Mouse (Mus musculus) midbrain, embryonic 12.5 days (tissue): ENCODE results near the gene Oosp1. TPM values are rescaled to one million over a fixed set of nuclear protein-coding genes. Genes with fewer than 3 reads are reported as not detected.

Experiments used
- ATAC-seq: fragments of 200-750 bp; cut with Nextera tagmentation; 2 replicates; pipeline ENCODE4 v1.8.0; 2017; ENCODE audit warnings: low read depth, moderate TSS enrichment, moderate library complexity; ENCODE audit not compliant: low FRiP score
- H3K27ac ChIP-seq: fragments of 300-500 bp; sonication (generic); replicated peaks from 2 replicates; pipeline ENCODE4 v1.5.1; 2016; ENCODE audit warnings: mild to moderate bottlenecking
- H3K27me3 ChIP-seq: fragments of 300-500 bp; sonication (generic); 2 replicates; pipeline ENCODE4 v1.6.1; 2016; ENCODE audit warnings: mild to moderate bottlenecking
- H3K36me3 ChIP-seq: fragments of 300-500 bp; sonication (generic); 2 replicates; pipeline ENCODE4 v1.6.1; 2016
- H3K4me1 ChIP-seq: fragments of 300-500 bp; sonication (generic); 2 replicates; pipeline ENCODE4 v1.6.1; 2016
- H3K4me2 ChIP-seq: fragments of 300-500 bp; sonication (generic); replicated peaks from 2 replicates; pipeline ENCODE4 v1.6.1; 2016; ENCODE audit warnings: mild to moderate bottlenecking, moderate library complexity
- H3K4me3 ChIP-seq: fragments of 300-500 bp; sonication (generic); 2 replicates; pipeline ENCODE4 v1.5.1; 2016; ENCODE audit warnings: mild to moderate bottlenecking
- H3K9ac ChIP-seq: fragments of 300-500 bp; sonication (generic); replicated peaks from 2 replicates; pipeline ENCODE4 v1.6.1; 2016; ENCODE audit warnings: mild to moderate bottlenecking, moderate library complexity
- H3K9me3 ChIP-seq: fragments of 300-500 bp; sonication (generic); 2 replicates; pipeline ENCODE4 v1.6.1; 2016; ENCODE audit warnings: mild to moderate bottlenecking
- WGBS: fragments of 180-500 bp; shearing (Covaris S2); methylation state at CpG from one replicate; pipeline ENCODE4 v1.1.7; 2016; 5-methylcytosine and 5-hydroxymethylcytosine counted together
- polyA plus RNA-seq: library from polyadenylated mRNA; unstranded; fragments of >200 nt; fragmentation: Nextera tagmentation; extraction: Ambion mirVana; gene quantifications from 2 replicates; pipeline ENCODE4 v1.2.1, GENCODE M21; 2016

Oosp1 gene
- polyA plus RNA-seq = not detected in 2 replicates

DNA sequence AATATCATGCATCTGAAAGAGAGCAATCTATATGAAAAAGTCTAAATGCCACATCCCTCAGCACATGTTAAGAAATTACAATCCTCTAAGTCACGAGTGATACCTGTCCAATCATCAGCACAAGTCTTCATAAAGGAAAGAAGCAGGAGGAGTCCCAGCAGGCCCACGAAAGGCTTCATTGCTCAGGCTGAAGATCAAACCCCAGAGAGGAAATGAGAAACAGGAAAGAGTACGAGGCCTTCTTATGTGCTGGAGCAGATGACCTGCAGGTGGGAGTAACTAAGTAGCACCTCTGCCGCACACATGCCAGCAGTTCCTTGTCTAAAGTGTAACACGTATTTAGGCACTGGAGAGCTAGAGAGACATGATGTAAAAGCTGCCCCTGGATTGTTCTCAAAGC lies at the start of gene Oosp1:
Gene Oosp1 (minus strand): TSS at position 312 of the 400 bp plus-strand sequence.
- no peak within 1 kb of the TSS for H3K4me2 ChIP-seq
- H3K36me3 ChIP-seq = no peaks in the 10 kb centered on the region
- H3K9me3 ChIP-seq = no peaks in the 10 kb centered on the region
- no peak for ATAC-seq
- no peaks in the 10 kb centered on the region for H3K27me3 ChIP-seq
- H3K27ac ChIP-seq = no peak within 1 kb of the TSS
- 81% methylated on average over 5 of the region's 5 CpGs for WGBS
- H3K4me3 ChIP-seq = no peak within 1 kb of the TSS
- no peaks in the 10 kb centered on the region for H3K4me1 ChIP-seq
- no peak within 1 kb of the TSS for H3K9ac ChIP-seq

DNA sequence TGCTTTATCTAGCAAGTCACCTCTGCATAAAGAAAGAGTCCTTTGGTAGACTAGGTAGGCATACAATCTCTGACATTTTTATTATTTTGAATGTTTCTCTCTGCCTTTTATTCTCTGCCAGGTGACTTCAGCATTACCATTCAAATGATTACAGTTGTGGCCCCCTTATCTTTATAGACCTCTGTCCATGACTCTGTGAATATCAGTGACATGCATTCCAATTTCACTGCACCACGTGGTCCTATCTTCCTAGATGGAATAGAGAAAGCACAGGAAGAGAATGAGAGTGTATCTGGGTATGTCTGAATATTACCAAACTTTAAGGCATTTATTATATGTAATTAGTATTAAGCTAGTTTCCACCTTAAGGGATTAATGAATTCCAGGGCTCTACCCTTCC lies 45.5 kb upstream of the Oosp1 start:
- Histone ChIP-seq H3K27me3 (no peaks in the 10 kb centered on the region), H3K36me3 (no peaks in the 10 kb centered on the region), H3K4me1 (no peaks in the 10 kb centered on the region), H3K4me3 (no peak overlapping the region), H3K9me3 (no peaks in the 10 kb centered on the region), H3K9ac (no peak overlapping the region), H3K27ac (no peak overlapping the region), H3K4me2 (no peak overlapping the region)
- no peak for ATAC-seq
- 61% methylated on average over 1 of the region's 1 CpGs for WGBS

DNA sequence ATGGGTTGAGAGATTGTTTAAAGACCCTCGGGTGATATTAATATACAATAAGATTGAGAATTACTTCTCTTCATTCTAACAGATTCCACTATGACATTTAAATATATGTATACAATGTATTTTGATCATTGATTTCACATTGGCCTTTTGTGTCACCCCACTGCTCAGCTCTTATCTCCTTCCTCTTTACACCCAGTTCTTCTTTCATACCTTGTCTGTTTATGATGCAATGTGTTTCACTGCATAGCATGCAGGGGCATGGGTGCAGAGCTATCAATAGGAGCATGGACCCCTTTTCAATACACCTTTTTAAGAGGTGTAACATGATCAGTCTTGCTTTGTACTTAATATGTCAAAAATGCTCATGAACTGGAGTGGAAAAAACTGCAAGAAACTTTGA lies 39.3 kb upstream of the Oosp1 start:
- no peaks in the 10 kb centered on the region for H3K36me3 ChIP-seq
- H3K27me3 ChIP-seq = no peaks in the 10 kb centered on the region
- no peak overlapping the region for H3K4me2 ChIP-seq
- 91% methylated on average over 1 of the region's 1 CpGs for WGBS
- no peak for ATAC-seq
- H3K9ac ChIP-seq = no peak overlapping the region
- H3K27ac ChIP-seq = no peak overlapping the region
- no peaks in the 10 kb centered on the region for H3K9me3 ChIP-seq
- no peaks in the 10 kb centered on the region for H3K4me1 ChIP-seq
- H3K4me3 ChIP-seq = no peak overlapping the region

DNA sequence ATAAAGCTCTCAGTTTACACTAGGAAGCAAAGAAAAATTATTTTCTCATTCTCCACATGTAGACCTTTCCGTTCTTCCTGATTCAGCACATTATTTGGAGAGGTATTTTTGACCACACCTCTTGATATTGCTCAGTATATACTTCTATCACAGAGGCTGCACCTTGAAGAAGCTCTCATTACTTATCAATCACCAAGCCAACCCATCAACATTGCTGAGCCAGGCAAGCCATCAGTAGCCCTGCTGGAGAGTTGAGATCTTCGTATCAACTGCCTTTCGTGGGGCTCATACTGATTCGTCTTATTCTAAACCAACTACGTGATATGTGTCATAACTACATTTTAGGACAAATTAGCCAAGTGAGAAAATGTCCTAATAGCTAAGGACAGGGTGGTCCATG lies 36.4 kb upstream of the Oosp1 start:
- Histone ChIP-seq H3K4me3 (no peak overlapping the region), H3K9me3 (no peaks in the 10 kb centered on the region), H3K4me1 (no peaks in the 10 kb centered on the region), H3K27ac (no peak overlapping the region), H3K27me3 (no peaks in the 10 kb centered on the region), H3K4me2 (no peak overlapping the region), H3K9ac (no peak overlapping the region), H3K36me3 (no peaks in the 10 kb centered on the region)
- ATAC-seq = no peak
- WGBS = 91% methylated on average over 5 of the region's 5 CpGs

DNA sequence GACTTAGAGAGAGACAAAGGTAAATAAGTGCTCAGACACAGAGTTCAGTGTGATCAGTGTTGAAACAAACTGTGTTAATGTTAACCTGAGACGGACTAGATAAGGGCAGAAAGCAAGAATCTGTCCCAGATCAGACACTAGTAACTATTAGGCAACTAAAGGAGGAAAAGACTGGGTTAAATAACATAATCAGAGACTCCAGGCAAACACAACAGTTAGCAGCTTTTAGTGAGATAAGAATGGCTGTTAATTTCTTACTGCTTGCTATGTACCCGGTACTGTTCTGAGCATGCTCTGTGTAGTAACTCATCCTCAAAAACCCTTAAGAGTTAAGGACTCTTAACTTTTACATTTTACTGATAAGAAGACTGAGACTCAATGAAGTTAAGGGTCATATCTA lies 35.0 kb upstream of the Oosp1 start:
- Histone ChIP-seq H3K4me1 (no peaks in the 10 kb centered on the region), H3K27ac (no peak overlapping the region), H3K4me2 (no peak overlapping the region), H3K36me3 (no peaks in the 10 kb centered on the region), H3K27me3 (no peaks in the 10 kb centered on the region), H3K9ac (no peak overlapping the region), H3K4me3 (no peak overlapping the region), H3K9me3 (no peaks in the 10 kb centered on the region)
- no peak for ATAC-seq
- 88% methylated on average over 2 of the region's 2 CpGs for WGBS

DNA sequence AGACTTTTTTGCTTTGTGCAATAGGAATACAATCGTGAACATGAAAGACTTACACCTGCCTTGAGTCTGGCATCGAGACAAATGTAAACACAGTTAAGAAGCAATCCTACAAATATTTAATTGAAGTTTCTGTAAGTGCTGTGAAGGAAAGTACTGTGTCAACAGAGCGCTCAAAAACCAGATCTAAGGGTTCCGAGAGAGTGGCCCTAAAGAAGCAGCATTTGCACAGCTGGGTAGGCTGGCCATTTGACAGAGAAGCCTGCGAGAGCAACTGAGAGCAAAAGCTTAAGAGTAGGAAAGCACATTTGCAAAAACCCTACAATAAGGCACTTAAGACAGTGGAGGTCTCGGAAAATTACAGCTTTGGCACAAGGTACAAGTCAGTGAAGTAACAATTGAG lies 33.3 kb upstream of the Oosp1 start:
- H3K9ac ChIP-seq = no peak overlapping the region
- no peak overlapping the region for H3K4me2 ChIP-seq
- H3K27me3 ChIP-seq = no peaks in the 10 kb centered on the region
- H3K4me1 ChIP-seq = no peaks in the 10 kb centered on the region
- H3K4me3 ChIP-seq = no peak overlapping the region
- no peak overlapping the region for H3K27ac ChIP-seq
- H3K36me3 ChIP-seq = no peaks in the 10 kb centered on the region
- WGBS = 81% methylated on average over 6 of the region's 6 CpGs
- no peak for ATAC-seq
- H3K9me3 ChIP-seq = no peaks in the 10 kb centered on the region

DNA sequence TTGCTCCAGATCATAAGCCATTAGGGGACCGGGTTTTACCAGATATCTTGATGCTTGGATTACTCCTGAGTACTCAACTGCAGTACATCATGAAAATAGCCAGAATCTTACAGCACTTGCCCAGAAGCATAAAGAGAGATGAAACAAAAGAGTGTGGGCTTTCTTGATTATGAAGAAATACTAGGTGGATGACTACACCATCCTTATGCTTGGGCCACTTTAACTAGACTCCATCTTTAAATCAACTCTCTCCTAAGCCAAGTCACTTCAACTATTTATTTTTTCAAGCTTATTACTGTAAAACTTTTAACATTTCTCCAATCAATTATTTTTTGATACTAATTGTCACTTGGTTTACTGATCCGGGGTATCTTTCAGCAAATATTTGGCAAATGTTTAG lies 32.9 kb upstream of the Oosp1 start:
- WGBS = 92% methylated on average over 2 of the region's 2 CpGs
- Histone ChIP-seq H3K27ac (no peak overlapping the region), H3K4me3 (no peak overlapping the region), H3K9ac (no peak overlapping the region), H3K36me3 (no peaks in the 10 kb centered on the region), H3K27me3 (no peaks in the 10 kb centered on the region), H3K4me2 (no peak overlapping the region), H3K9me3 (no peaks in the 10 kb centered on the region), H3K4me1 (no peaks in the 10 kb centered on the region)
- no peak for ATAC-seq

DNA sequence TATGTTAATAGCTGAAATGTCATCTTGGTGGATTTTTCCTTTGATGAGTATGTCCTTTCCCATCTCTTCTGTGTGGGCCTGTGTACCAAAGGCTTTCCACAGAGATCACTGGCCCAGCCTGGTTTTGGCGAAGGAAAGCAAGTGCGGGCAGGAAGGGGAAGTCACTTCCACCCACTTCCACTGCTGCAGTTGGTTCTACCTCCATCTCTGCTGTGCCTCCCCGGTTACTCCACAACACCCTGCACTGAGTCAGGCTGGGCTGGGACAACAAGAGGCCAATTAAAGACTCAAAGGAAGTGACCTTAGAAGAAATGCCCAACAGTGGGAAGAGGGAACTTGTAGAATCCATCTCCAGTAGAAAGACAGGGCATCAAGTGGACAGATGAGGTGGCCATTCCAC lies 29.1 kb upstream of the Oosp1 start:
- WGBS = 83% methylated on average over 3 of the region's 3 CpGs

DNA sequence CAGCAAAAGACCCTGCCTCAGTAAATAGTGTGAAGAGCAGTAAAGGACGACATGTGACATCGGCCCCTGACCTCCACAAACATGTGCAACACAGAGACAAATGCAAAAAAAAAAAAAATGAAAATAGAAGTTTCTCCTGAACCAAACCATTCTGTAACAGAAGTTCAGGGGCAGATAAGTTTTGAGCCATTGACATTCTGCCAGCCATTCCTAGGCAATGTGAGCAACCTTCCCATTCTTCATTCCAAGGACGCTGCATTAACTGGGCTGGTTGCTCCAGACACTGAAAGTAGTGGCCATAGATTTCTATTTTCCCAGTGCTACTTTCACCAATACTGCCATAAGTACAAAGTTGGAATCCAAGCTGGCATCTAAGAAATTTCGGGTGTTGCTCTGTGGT lies 21.5 kb upstream of the Oosp1 start:
- Histone ChIP-seq H3K9me3 (no peaks in the 10 kb centered on the region), H3K9ac (no peak overlapping the region), H3K4me2 (no peak overlapping the region), H3K4me3 (no peak overlapping the region), H3K36me3 (no peaks in the 10 kb centered on the region), H3K4me1 (no peaks in the 10 kb centered on the region), H3K27ac (no peak overlapping the region), H3K27me3 (no peaks in the 10 kb centered on the region)
- WGBS = 82% methylated on average over 4 of the region's 4 CpGs
- ATAC-seq = no peak

More for the DNA sequence above, 29.1 kb upstream of the Oosp1 start:
- Histone ChIP-seq H3K27ac (no peak overlapping the region), H3K9ac (no peak overlapping the region), H3K4me3 (no peak overlapping the region), H3K27me3 (no peaks in the 10 kb centered on the region), H3K36me3 (no peaks in the 10 kb centered on the region), H3K4me1 (no peaks in the 10 kb centered on the region), H3K4me2 (no peak overlapping the region), H3K9me3 (no peaks in the 10 kb centered on the region)
- no peak for ATAC-seq

DNA sequence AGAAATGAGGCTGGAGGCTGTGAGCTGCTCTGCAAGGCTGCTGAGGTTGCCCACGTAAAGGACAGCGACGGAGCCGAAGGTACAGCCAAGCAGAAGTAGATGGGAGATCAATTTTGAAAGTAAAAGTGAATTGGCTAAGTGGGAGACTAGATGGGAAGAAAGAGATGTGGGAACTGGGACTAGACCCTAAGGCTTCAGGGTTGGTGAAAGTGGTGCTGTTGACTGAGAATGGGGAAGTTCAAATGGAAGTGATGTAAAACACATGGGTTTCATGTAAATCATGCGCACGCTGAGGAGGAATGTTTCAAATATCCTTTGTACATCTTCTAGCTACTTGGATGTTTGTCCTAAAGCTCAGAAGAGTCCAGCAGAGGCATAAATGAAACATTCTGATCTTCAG lies 7.4 kb upstream of the Oosp1 start:
- Histone ChIP-seq H3K27me3 (no peaks in the 10 kb centered on the region), H3K9me3 (no peaks in the 10 kb centered on the region), H3K36me3 (no peaks in the 10 kb centered on the region), H3K27ac (no peak overlapping the region), H3K4me1 (no peaks in the 10 kb centered on the region), H3K9ac (no peak overlapping the region), H3K4me3 (no peak overlapping the region), H3K4me2 (no peak overlapping the region)
- 92% methylated on average over 6 of the region's 6 CpGs for WGBS
- no peak for ATAC-seq

DNA sequence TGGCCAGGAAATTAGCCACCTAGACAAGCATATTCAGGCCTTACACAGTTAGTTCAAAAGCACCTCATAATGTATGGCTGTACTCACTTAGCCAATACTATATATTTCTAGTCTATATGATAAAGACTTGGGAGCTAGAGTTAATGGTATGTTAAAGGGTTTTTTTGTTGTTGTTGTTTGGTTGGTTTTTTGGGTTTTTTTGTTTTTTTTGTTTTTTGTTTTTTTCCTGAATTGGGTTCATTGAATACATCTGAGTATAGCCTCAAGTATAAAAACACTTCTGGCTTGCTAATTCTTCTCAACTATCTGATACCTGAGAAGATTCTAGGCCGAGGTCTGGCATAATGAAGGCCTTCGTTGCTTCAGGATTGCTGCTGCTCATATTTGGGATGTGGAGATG lies 5.8 kb upstream of the Oosp1 start, which contains the start of gene Oosp3:
Gene Oosp3 (plus strand): TSS at position 301 of the 400 bp plus-strand sequence.
- WGBS = 91% methylated on average over 2 of the region's 2 CpGs
- no peak for ATAC-seq
- H3K4me2 ChIP-seq = no peak within 1 kb of the TSS

DNA sequence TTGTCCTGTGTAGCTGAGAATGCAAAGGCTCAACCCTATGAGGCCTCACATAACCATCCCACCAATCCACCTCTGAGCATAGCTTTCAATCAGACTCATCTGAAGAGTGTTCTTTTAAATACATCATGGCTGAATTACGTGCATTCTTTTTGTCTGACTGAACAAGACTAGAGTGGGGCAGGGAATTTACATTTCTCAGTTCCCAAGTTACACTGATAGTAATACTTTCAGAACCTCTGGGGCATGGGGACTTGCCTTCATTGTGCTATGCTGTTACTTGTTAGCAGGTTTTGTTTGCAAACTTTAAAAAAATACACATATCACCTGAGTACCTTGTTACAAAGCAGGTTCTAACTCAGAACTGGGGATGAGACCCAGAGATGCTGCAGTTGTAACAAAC lies 504 bp upstream of the Oosp1 start:
- Histone ChIP-seq H3K4me3 (no peak overlapping the region), H3K27me3 (no peaks in the 10 kb centered on the region), H3K9ac (no peak overlapping the region), H3K4me1 (no peaks in the 10 kb centered on the region), H3K36me3 (no peaks in the 10 kb centered on the region), H3K4me2 (no peak overlapping the region), H3K27ac (no peak overlapping the region), H3K9me3 (no peaks in the 10 kb centered on the region)
- ATAC-seq = no peak
- 57% methylated on average over 1 of the region's 1 CpGs for WGBS

More for the DNA sequence above, 5.8 kb upstream of the Oosp1 start, which contains the start of gene Oosp3:
- H3K4me3 ChIP-seq = no peak within 1 kb of the TSS
- H3K9me3 ChIP-seq = no peaks in the 10 kb centered on the region
- no peaks in the 10 kb centered on the region for H3K4me1 ChIP-seq
- H3K27ac ChIP-seq = no peak within 1 kb of the TSS
- H3K36me3 ChIP-seq = no peaks in the 10 kb centered on the region
- H3K27me3 ChIP-seq = no peaks in the 10 kb centered on the region
- H3K9ac ChIP-seq = no peak within 1 kb of the TSS

DNA sequence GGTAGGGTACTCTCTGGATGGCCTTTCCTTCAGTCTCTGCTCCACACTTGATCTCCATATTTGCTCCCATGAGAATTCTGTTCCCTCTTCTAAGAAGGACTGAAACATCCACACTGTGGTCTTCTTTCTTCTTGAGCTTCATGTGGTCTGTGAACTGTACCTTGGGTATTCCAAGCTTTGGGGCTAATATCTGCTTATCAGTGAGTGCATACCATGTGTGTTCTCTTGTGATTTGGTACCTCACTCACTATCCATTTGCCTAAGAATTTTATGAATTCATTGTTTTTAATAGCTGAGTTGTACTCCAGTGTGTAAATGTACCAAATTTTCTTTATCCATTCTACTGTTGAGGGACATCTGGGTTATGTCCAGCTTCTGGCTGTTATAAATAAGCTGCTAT lies 29.4 kb downstream of the Oosp1 start:
- no peak overlapping the region for H3K9ac ChIP-seq
- no peak overlapping the region for H3K27ac ChIP-seq
- no peak overlapping the region for H3K4me3 ChIP-seq
- no peaks in the 10 kb centered on the region for H3K4me1 ChIP-seq
- ATAC-seq = no peak
- no peaks in the 10 kb centered on the region for H3K27me3 ChIP-seq
- no peaks in the 10 kb centered on the region for H3K9me3 ChIP-seq
- H3K36me3 ChIP-seq = no peaks in the 10 kb centered on the region
- no peak overlapping the region for H3K4me2 ChIP-seq
